Mouse (Mus musculus) stomach, postnatal 0 days (tissue): Measurements from ENCODE around the gene Kank4.

Source experiments
- CTCF ChIP-seq: IDR thresholded peaks from 2 replicates; pipeline ENCODE4 v1.5.1; 2016; ENCODE audit warnings: antibody characterized with exemption, low read depth, mild to moderate bottlenecking, moderate library complexity
- EP300 ChIP-seq: optimal IDR thresholded peaks from 2 replicates; pipeline ENCODE3; 2016; ENCODE audit warnings: antibody characterized with exemption

GRCm38 (mm10) chr4:98773785-98774184 is 43.6 kb downstream of the Kank4 start:
- TF ChIP-seq CTCF (no peak), EP300 (no peak)
